Mouse (Mus musculus) cerebellum, adult 2 months (tissue): ENCODE results near the gene Plxna3.

Experiments
- CTCF ChIP-seq: fragments of 200-500 bp; IDR thresholded peaks from 2 replicates; pipeline ENCODE4 v1.5.1; 2011; ENCODE audit warnings: low read depth, mild to moderate bottlenecking, control low read depth, low read length, moderate library complexity, borderline replicate concordance; ENCODE audit not compliant: insufficient read depth
- POLR2A ChIP-seq: fragments of 200-500 bp; IDR thresholded peaks from 2 replicates; pipeline ENCODE4 v1.6.1; 2011; ENCODE audit warnings: low read length, control low read depth, borderline replicate concordance; ENCODE audit not compliant: insufficient read depth

- TF ChIP-seq POLR2A: 0 out of 2 replicates have a peak, but pooled peaks have one; percentile 16
- peak; percentile 31; the same call in 1 of the 2 replicates for TF ChIP-seq CTCF
Observed at GRCm38 (mm10) chrX:74368209-74368909, 39.5 kb downstream of the Plxna3 start.
